Mouse (Mus musculus): ENCODE measurements around the gene Hps1. TPM values are rescaled to one million over a fixed set of nuclear protein-coding genes. Genes with fewer than 3 reads are reported as not detected.

Hps1 gene
- total RNA-seq (2014; rRNA removed) (13.6 and 22.2 TPM in 2 replicates), polyA plus RNA-seq (2015; fragmentation: Nextera tagmentation; extraction: Ambion mirVana) (10.0 and 11.9 TPM in 2 replicates)

DNA sequence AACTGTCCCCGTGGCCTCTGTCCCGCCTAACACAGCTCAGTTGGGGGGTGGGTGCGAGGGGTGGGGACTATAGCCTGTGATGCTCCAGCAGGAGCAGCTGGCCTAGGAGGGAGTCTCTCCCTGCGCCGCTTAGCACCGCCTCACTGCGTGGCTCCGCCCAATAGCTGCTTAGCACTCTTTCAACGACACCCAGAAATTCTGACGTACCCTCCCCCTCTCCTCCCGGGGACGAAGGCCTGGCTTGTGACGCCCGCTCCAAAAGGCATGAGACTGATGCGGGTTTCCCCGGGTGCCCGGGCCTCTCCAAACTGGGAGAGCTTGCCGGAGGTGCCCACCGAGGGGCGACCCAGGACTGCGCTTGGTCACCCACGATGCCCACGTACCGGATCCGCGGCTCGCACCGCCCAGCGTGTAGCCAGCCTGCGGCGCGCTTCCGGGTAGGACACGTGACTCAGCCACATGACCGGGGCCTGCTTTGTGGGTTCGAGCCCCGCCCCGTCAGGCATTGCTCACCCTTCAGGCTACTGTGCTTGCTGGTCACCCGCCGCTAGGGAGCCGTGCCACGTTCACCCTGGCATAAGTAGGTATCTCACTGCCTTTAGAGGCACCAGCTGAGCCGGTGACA, at the start of gene Hps1:
TSS of gene Hps1 (minus strand) at position 448 of the 625 bp plus-strand sequence.
- ATAC-seq, result peak; percentile 98

DNA sequence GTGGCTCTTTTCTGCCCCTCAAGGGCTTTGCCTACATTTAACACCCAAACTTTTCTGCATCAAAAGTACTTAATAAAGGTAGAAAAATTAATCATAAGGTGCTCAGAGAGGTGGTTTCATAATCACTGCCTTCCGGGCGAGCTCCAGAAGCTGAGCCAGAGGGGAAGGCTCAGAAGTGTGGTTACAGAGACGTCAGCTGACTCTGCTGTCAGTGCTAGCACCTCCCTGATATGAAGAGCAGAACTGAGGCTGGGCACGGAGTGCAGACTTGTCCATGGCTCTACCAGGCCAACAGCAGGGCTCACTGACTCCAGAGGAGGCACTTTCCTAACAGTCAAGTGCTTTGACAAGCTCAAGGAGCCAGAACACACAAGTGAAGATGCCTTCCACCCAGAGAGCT, 49.4 kb upstream of the Hps1 start:
- TF ChIP-seq CTCF (IDR thresholded peaks at IDR 0.05; ENCODE audit: low read depth), result no peak
- Histone ChIP-seq H3K27ac (no peak overlapping the region), H3K4me1 (ENCODE audit: insufficient read depth, low read length) (no peaks in the 10 kb centered on the region), H3K36me3 (ENCODE audit: insufficient read depth, low read length) (no peaks in the 10 kb centered on the region), H3K4me3 (ENCODE audit: low read length) (no peak overlapping the region), H3K4me2 (ENCODE audit: low read depth, low read length) (no peak overlapping the region), H3K27me3 (ENCODE audit: insufficient read depth, low read length) (no peaks in the 10 kb centered on the region), H3K9ac (replicated peaks; ENCODE audit: low read length) (no peak overlapping the region), H3K9me3 (ENCODE audit: low read length) (no peaks in the 10 kb centered on the region)
- whole genome bisulfite sequencing, result 70% methylated on average over 4 of the region's 4 CpGs
- ATAC-seq, result no peak
- DNase-seq (ENCODE audit: low spot score), result no peak

More for the DNA sequence above, at the start of gene Hps1:
- peak within 1 kb of the TSS; percentile 69 for H3K4me2 ChIP-seq (ENCODE audit: low read depth, low read length)
- WGBS, result under 1% methylated on average over 43 of the region's 43 CpGs
- H3K9me3 ChIP-seq (ENCODE audit: low read length), result no peaks in the 10 kb centered on the region
- H3K4me3 ChIP-seq (ENCODE audit: low read length), result peak within 1 kb of the TSS; percentile 59
- TF ChIP-seq CTCF (IDR thresholded peaks at IDR 0.05; ENCODE audit: low read depth), result peak; percentile 10; the same call in 1 of the 2 replicates
- H3K27me3 ChIP-seq (ENCODE audit: insufficient read depth, low read length), result no peaks in the 10 kb centered on the region
- H3K27ac ChIP-seq, result peak within 1 kb of the TSS; percentile 88
- H3K9ac ChIP-seq (replicated peaks; ENCODE audit: low read length), result peak within 1 kb of the TSS; percentile 67
- H3K4me1 ChIP-seq (ENCODE audit: insufficient read depth, low read length), result no peaks in the 10 kb centered on the region
- DNase-seq (ENCODE audit: low spot score), result peak; percentile 93
- H3K36me3 ChIP-seq (ENCODE audit: insufficient read depth, low read length), result no peaks in the 10 kb centered on the region

DNA sequence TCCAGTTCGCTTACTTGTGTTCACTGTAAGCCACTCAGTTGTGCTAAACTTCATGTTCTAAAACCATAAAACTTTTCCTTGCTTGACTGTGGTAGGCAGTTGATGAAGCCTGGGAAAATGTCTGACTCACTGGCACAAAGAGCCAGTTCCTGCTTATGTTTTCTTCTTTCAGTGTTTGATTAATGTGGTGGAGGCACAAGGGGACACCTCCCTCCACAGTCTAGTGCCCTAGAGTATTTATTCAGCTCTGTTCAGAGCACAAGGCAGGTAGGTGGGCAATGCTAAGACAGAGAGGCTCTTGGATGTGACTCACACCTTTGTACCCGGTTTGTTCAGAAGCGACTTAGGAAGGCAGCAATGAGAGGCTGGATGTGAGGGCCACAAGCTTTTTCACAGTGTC, 48.1 kb upstream of the Hps1 start:
- Histone ChIP-seq H3K27ac (no peak overlapping the region), H3K4me2 (ENCODE audit: low read depth, low read length) (no peak overlapping the region), H3K27me3 (ENCODE audit: insufficient read depth, low read length) (no peaks in the 10 kb centered on the region), H3K9me3 (ENCODE audit: low read length) (no peaks in the 10 kb centered on the region), H3K36me3 (ENCODE audit: insufficient read depth, low read length) (no peaks in the 10 kb centered on the region), H3K4me1 (ENCODE audit: insufficient read depth, low read length) (no peaks in the 10 kb centered on the region), H3K9ac (replicated peaks; ENCODE audit: low read length) (no peak overlapping the region), H3K4me3 (ENCODE audit: low read length) (no peak overlapping the region)
- TF ChIP-seq CTCF (IDR thresholded peaks at IDR 0.05; ENCODE audit: low read depth), result no peak
- 89% methylated on average over 3 of the region's 3 CpGs for WGBS
- DNase-seq (ENCODE audit: low spot score), result no peak
- ATAC-seq, result no peak

DNA sequence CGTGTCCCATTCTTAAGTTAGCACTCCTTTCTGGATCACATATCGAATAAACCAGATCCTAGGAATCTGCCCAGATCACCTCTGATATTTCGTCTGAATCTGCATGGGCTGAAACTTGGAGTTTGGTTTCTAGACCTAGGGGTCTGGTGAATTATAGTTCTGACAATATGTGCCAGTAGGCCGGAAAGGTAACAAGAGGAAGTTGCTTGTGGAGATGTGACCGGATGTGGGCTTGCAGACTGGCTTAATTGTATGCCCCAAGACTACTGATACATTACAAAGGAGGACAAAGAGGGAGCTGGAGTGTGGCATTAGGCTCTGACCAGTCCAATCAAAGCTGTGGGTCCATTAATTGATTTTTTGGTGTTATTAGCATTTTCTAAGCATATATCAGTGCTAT, 40.3 kb upstream of the Hps1 start:
- no peak for TF ChIP-seq CTCF (IDR thresholded peaks at IDR 0.05; ENCODE audit: low read depth)

DNA sequence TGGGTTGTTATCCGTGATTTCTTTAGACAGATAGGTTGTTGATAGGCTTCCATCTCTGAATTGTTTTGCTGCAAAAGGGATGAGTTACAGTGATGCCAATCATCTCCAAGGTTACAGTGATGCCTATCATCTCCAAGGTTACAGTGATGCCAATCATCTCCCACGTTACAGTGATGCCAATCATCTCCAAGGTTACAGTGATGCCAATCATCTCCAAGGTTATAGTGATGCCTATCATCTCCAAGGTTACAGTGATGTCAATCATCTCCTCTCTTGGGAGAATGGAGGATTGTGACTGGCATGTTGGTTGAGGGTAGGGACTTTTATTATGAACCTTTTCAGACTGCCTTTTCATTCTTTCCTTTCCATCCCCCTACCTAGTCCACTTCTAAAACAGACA, 38.0 kb upstream of the Hps1 start:
- DNase-seq (ENCODE audit: low spot score) (peak; percentile 19), ATAC-seq (no peak)
- no peak for TF ChIP-seq CTCF (IDR thresholded peaks at IDR 0.05; ENCODE audit: low read depth)
- H3K36me3 ChIP-seq (ENCODE audit: insufficient read depth, low read length), result no peaks in the 10 kb centered on the region
- H3K4me1 ChIP-seq (ENCODE audit: insufficient read depth, low read length), result no peaks in the 10 kb centered on the region
- H3K27ac ChIP-seq, result no peak overlapping the region
- WGBS, result 48% methylated on average over 2 of the region's 2 CpGs
- H3K4me3 ChIP-seq (ENCODE audit: low read length), result no peak overlapping the region
- no peak overlapping the region for H3K9ac ChIP-seq (replicated peaks; ENCODE audit: low read length)
- H3K27me3 ChIP-seq (ENCODE audit: insufficient read depth, low read length), result no peaks in the 10 kb centered on the region
- no peak overlapping the region for H3K4me2 ChIP-seq (ENCODE audit: low read depth, low read length)
- no peaks in the 10 kb centered on the region for H3K9me3 ChIP-seq (ENCODE audit: low read length)

More for the DNA sequence above, 40.3 kb upstream of the Hps1 start:
- H3K4me2 ChIP-seq (ENCODE audit: low read depth, low read length), result no peak overlapping the region
- H3K9ac ChIP-seq (replicated peaks; ENCODE audit: low read length), result no peak overlapping the region
- DNase-seq (ENCODE audit: low spot score) (no peak), ATAC-seq (no peak)
- no peaks in the 10 kb centered on the region for H3K27me3 ChIP-seq (ENCODE audit: insufficient read depth, low read length)
- no peaks in the 10 kb centered on the region for H3K36me3 ChIP-seq (ENCODE audit: insufficient read depth, low read length)
- H3K27ac ChIP-seq, result no peak overlapping the region
- no peaks in the 10 kb centered on the region for H3K9me3 ChIP-seq (ENCODE audit: low read length)
- 94% methylated on average over 5 of the region's 5 CpGs for WGBS
- no peak overlapping the region for H3K4me3 ChIP-seq (ENCODE audit: low read length)
- H3K4me1 ChIP-seq (ENCODE audit: insufficient read depth, low read length), result no peaks in the 10 kb centered on the region

DNA sequence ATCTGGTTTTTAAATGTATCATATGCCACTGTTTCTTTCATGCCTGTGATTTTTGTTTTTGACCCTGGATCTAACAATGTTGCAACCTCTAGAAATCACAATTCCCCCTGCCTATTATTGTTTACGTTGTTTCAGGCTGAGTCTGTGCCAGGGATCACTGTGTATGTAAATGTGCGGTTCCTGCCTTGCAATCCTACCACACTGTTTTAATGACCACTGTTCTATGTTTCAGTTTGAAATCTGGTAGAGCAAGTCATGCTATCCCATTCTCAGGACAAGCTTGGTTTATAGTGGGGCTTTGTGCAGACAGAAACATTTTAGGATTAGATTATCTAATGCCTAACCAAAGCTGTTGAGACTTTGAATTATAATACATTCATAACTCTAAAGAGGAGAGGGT, 36.5 kb upstream of the Hps1 start:
- 87% methylated on average over 2 of the region's 2 CpGs for WGBS
- H3K27me3 ChIP-seq (ENCODE audit: insufficient read depth, low read length), result no peaks in the 10 kb centered on the region
- DNase-seq (ENCODE audit: low spot score), result no peak
- no peaks in the 10 kb centered on the region for H3K36me3 ChIP-seq (ENCODE audit: insufficient read depth, low read length)
- H3K4me2 ChIP-seq (ENCODE audit: low read depth, low read length), result no peak overlapping the region
- no peak overlapping the region for H3K9ac ChIP-seq (replicated peaks; ENCODE audit: low read length)
- no peaks in the 10 kb centered on the region for H3K4me1 ChIP-seq (ENCODE audit: insufficient read depth, low read length)
- ATAC-seq, result no peak
- H3K4me3 ChIP-seq (ENCODE audit: low read length), result no peak overlapping the region
- no peak overlapping the region for H3K27ac ChIP-seq
- no peak for TF ChIP-seq CTCF (IDR thresholded peaks at IDR 0.05; ENCODE audit: low read depth)
- H3K9me3 ChIP-seq (ENCODE audit: low read length), result no peaks in the 10 kb centered on the region

DNA sequence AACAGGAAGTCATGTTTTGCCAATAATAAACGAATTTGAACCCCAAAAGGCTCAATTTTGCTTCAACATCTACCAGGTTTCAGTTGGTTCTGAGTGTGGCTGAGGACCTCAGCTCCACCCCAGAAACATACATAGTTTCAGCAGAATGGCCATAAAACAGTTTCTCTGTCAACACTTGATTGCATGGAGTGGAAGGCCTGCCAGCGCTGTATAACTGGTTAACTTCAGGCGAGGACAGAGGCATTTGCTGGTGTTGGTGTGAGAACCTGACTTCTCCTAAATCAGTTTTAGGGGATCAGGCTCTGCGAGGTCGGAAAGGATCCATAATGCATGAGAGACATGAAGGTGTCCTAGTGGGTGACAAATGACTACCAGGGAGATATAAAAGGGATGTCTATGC, 30.4 kb upstream of the Hps1 start:
- no peak for ATAC-seq
- H3K27ac ChIP-seq, result no peak overlapping the region
- TF ChIP-seq CTCF (IDR thresholded peaks at IDR 0.05; ENCODE audit: low read depth), result no peak
- no peaks in the 10 kb centered on the region for H3K4me1 ChIP-seq (ENCODE audit: insufficient read depth, low read length)
- H3K9ac ChIP-seq (replicated peaks; ENCODE audit: low read length), result no peak overlapping the region
- H3K4me2 ChIP-seq (ENCODE audit: low read depth, low read length), result no peak overlapping the region
- no peaks in the 10 kb centered on the region for H3K9me3 ChIP-seq (ENCODE audit: low read length)
- DNase-seq (ENCODE audit: low spot score), result no peak
- H3K4me3 ChIP-seq (ENCODE audit: low read length), result no peak overlapping the region
- WGBS, result 79% methylated on average over 5 of the region's 5 CpGs
- H3K36me3 ChIP-seq (ENCODE audit: insufficient read depth, low read length), result no peaks in the 10 kb centered on the region
- no peaks in the 10 kb centered on the region for H3K27me3 ChIP-seq (ENCODE audit: insufficient read depth, low read length)
